Comparison of ENCODE assay signal across 8 mouse cellular contexts in the genomic region with DNA sequence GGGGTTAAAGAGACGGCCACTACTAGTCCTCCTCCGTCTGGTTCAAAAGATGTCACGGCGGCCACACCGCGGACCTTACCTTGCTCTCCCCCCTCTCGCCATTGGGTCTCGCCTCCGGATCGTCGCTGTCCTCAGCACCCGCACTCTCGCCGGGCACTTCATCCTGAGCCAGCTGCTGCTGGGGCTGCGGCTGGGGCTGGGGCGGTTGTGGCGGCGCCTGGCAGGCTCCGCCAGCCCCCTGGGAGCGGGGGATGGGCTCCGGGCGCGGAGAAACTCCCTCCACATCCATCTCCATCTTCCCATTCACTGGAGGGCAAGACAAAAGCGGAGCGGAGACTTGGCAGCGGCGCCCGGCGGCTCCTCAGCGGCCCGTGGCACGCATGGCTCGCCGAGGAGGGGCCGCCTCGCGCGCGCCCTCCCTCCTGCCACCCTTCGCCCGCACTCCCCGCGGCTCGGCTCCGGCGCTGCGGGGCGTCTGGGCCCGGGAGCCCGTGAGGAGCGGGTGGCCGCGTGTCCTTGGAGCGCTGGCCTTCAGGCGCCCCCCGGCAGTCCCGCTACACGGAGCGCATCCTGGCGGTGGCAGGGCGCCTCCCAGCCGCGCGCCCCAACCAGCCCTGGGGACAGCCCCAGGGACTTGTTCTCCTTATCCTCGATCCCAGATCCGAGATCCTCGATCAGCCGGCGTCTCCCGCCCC.
DNase-seq lines count a peak whose midpoint lies in the region; ATAC-seq and TF ChIP-seq lines count a peak whose summit lies in the region.

No protein-coding gene starts in this region.

- ATAC-seq in granulocyte monocyte progenitor cell, adult 5-6 weeks (replicated peaks; ENCODE audit: poor library complexity, severe bottlenecking) = peak; percentile 60
- peak; percentile 59 for ATAC-seq in megakaryocyte progenitor cell, adult 5-6 weeks (replicated peaks; ENCODE audit: poor library complexity)

- no peak overlapping the region for H3K27ac ChIP-seq in cortical plate, adult 2 months (ENCODE audit: insufficient read depth, low read length)

- no peak for TF ChIP-seq CTCF in cortical plate, adult 2 months (IDR thresholded peaks at IDR 0.05; ENCODE audit: extremely low read depth, insufficient read depth, low read length)

- peak; percentile 7 for DNase-seq in thymus, postnatal 4 days
- DNase-seq in thymus, postnatal 25 days = no peak
- peak; percentile 13 to 31 for DNase-seq in layer of hippocampus, postnatal 25 days (ENCODE audit: extremely low spot score in 1 of 2, low spot score in 1 of 2)
- DNase-seq in right cerebral cortex, postnatal 4 days = peak; percentile 63
- DNase-seq in natural killer cell, adult 2 months (ENCODE audit: low spot score in 2 of 2) = no peak

- TF ChIP-seq POLR2A in cortical plate, adult 2 months (IDR thresholded peaks at IDR 0.05; ENCODE audit: extremely low read depth, insufficient read depth, low read length) = no peak

- H3K4me1 ChIP-seq in cortical plate, adult 2 months (ENCODE audit: control insufficient read depth, insufficient read depth, low read length) = no peaks in the 10 kb centered on the region

- H3K4me3 ChIP-seq in cortical plate, adult 2 months (ENCODE audit: insufficient read depth, low read length) = peak overlapping the region; percentile 40

Comparison
In these comparisons a context has a peak if more than half of its experiments do, and no peak if none do; other contexts are left out.
1. DNase-seq: peak in thymus, postnatal 4 days (single experiment), layer of hippocampus, postnatal 25 days (2 of 2) and right cerebral cortex, postnatal 4 days (single experiment); none in thymus, postnatal 25 days (single experiment) and natural killer cell, adult 2 months (0 of 2).